In the genomic region with DNA sequence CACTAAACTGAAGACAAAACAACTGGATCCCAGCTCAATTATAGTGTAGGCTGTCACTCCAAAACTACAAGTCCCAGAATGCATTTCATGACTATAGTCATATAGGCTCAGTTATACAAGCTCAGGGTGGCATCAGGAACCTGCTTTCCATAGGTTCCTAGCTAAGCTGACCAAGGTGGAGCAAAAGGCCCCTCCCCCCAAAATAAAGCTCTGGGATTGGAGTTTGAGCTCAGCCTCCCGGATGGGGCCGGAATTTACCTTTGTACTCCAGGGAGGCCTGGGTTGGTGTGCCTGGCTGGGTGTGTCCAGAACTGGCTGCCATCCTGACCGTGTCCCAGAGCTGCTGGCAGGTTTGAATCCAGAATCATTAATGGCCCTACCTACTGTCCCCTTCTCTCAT, we compare ENCODE assay signal across 12 mouse cellular contexts. TPM values are rescaled to one million over a fixed set of nuclear protein-coding genes. Genes with fewer than 3 reads are reported as not detected.
A peak's percentile ranks its signal among the peaks of the same experiment; 100 is the strongest.
DNase-seq lines count a peak whose midpoint lies in the region; ATAC-seq and TF ChIP-seq lines count a peak whose summit lies in the region.
"Had no signal": no experiment of that assay in that cellular context is flagged by ENCODE, and none has a peak within 500 bp of the region (broad histone marks: within the 10 kb centered on the region; RNA-seq: fewer than 3 reads in every experiment).

A gene (plus strand): TSS at position 55 of the 400 bp plus-strand sequence.

- peak; percentile 34 for ATAC-seq in kidney, postnatal 0 days (replicated peaks; ENCODE audit: low FRiP score, low read depth)

- H3K4me2 ChIP-seq in kidney, postnatal 0 days (ENCODE audit: low read length): peak within 1 kb of the TSS; percentile 35; the same call in 1 of the 2 replicates
- H3K4me2 ChIP-seq: embryonic facial prominence, embryonic 12.5 days had no signal

- H3K27me3 ChIP-seq in kidney, postnatal 0 days (ENCODE audit: insufficient read depth, low read length): peaks cover 3% of the 10 kb centered on the region; the same call in 1 of the 2 replicates

- peak; percentile 26 to 59 for DNase-seq in lung, adult 18-20 months
- no peak for DNase-seq in lung, postnatal 10 days
- DNase-seq in ZHBTc4 (ENCODE audit: low read depth, low spot score): peak; percentile 90
- peak; percentile 43 for DNase-seq in kidney, postnatal 0 days (ENCODE audit: low spot score)
- DNase-seq in lung, postnatal 4 days: peak; percentile 21 to 48
- no peak for DNase-seq in gastrocnemius, postnatal 25 days
- DNase-seq in gastrocnemius, postnatal 36 days: no peak
- DNase-seq in heart, adult 18-20 months: no peak
- DNase-seq: adrenal gland, adult 8-10 months had no signal

- H3K27ac ChIP-seq in kidney, postnatal 0 days: peak within 1 kb of the TSS; percentile 72
- H3K27ac ChIP-seq: embryonic facial prominence, embryonic 12.5 days; heart, embryonic 15.5 days; limb, embryonic 13.5 days had no signal

- 37% methylated on average over 3 of the region's 3 CpGs for WGBS in kidney, postnatal 0 days

- H3K36me3 ChIP-seq in kidney, postnatal 0 days (ENCODE audit: insufficient read depth, low read length): peaks cover 10% of the 10 kb centered on the region; the same call in 1 of the 2 replicates

- H3K9me3 ChIP-seq in kidney, postnatal 0 days (replicated peaks; ENCODE audit: low read length): no peaks in the 10 kb centered on the region
- H3K9me3 ChIP-seq: embryonic facial prominence, embryonic 12.5 days; heart, embryonic 15.5 days; limb, embryonic 13.5 days had no signal

- H3K9ac ChIP-seq in kidney, postnatal 0 days (ENCODE audit: low read depth, low read length): peak within 1 kb of the TSS; percentile 35; the same call in 1 of the 2 replicates
- H3K9ac ChIP-seq: embryonic facial prominence, embryonic 12.5 days; heart, embryonic 15.5 days had no signal

- intact Hi-C loops in gastrocnemius, postnatal 36 days (cut with DNase I): no loop called here

- no peak within 1 kb of the TSS for H3K4me3 ChIP-seq in kidney, postnatal 0 days (replicated peaks; ENCODE audit: low read depth, low read length)
- H3K4me3 ChIP-seq: embryonic facial prominence, embryonic 12.5 days; heart, embryonic 15.5 days had no signal

- H3K4me1 ChIP-seq in kidney, postnatal 0 days (replicated peaks; ENCODE audit: insufficient read depth, low read length): peaks cover 15% of the 10 kb centered on the region

- TF ChIP-seq CTCF in kidney, postnatal 0 days (IDR thresholded peaks at IDR 0.05; ENCODE audit: low read depth): no peak

RNA-seq across cellular contexts. Expression of the gene that starts here (rescaled TPM):
- 5.8 and 7.0 TPM in 2 replicates for polyA plus RNA-seq in kidney, postnatal 0 days (2015; fragmentation: Nextera tagmentation; extraction: Ambion mirVana)
- total RNA-seq in gastrocnemius, postnatal 25 days (2021): under 1 TPM; 0.26 to 0.51 TPM
- under 1 TPM; 0.26 to 0.32 TPM for total RNA-seq in gastrocnemius, postnatal 36 days (2021)
- under 1 TPM; 0.20 to 0.87 TPM for total RNA-seq in heart, adult 18-20 months (2021)

Comparison
In these comparisons a context has a peak if more than half of its experiments do, and no peak if none do; other contexts are left out.
1. DNase-seq: peak in lung, adult 18-20 months (2 of 2), ZHBTc4 (single experiment), kidney, postnatal 0 days (single experiment) and lung, postnatal 4 days (2 of 2); none in lung, postnatal 10 days (single experiment), gastrocnemius, postnatal 25 days (single experiment), gastrocnemius, postnatal 36 days (0 of 2) and heart, adult 18-20 months (0 of 2).